Comparison of ENCODE assay signal across 26 mouse cellular contexts in genomic region chr7:71174871-71175270, GRCm38 (mm10).
DNase-seq lines count a peak whose midpoint lies in the region; ATAC-seq and TF ChIP-seq lines count a peak whose summit lies in the region.
"Had no signal": no experiment of that assay in that cellular context is flagged by ENCODE, and none has a peak within 500 bp of the region (broad histone marks: within the 10 kb centered on the region; RNA-seq: fewer than 3 reads in every experiment).

No protein-coding gene starts in this region.

- H3K36me3 ChIP-seq in liver, adult 2 months (ENCODE audit: control insufficient read depth, insufficient read depth, low read length) = no peaks in the 10 kb centered on the region
- H3K36me3 ChIP-seq in liver, embryonic 12.5 days = no peaks in the 10 kb centered on the region
- no peaks in the 10 kb centered on the region for H3K36me3 ChIP-seq in intestine, postnatal 0 days (ENCODE audit: control insufficient read depth, insufficient read depth)
- H3K36me3 ChIP-seq: embryonic facial prominence, embryonic 13.5 days; embryonic facial prominence, embryonic 15.5 days; forebrain, embryonic 10.5 days; forebrain, embryonic 12.5 days; G1E had no signal

- no peaks in the 10 kb centered on the region for H3K4me1 ChIP-seq in liver, adult 2 months (ENCODE audit: control insufficient read depth, insufficient read depth, low read length)
- no peaks in the 10 kb centered on the region for H3K4me1 ChIP-seq in liver, embryonic 12.5 days
- no peaks in the 10 kb centered on the region for H3K4me1 ChIP-seq in intestine, postnatal 0 days (replicated peaks; ENCODE audit: control insufficient read depth, insufficient read depth, low read length)
- H3K4me1 ChIP-seq: embryonic facial prominence, embryonic 13.5 days; embryonic facial prominence, embryonic 15.5 days; forebrain, embryonic 10.5 days; forebrain, embryonic 12.5 days had no signal

- TF ChIP-seq POLR2A in liver, adult 2 months (IDR thresholded peaks at IDR 0.05; ENCODE audit: extremely low read depth, insufficient read depth, low read length) = no peak

- ATAC-seq in liver, embryonic 12.5 days = no peak
- ATAC-seq in intestine, postnatal 0 days = peak; percentile 82
- ATAC-seq: activated CD4-positive, CD25-positive, alpha-beta regulatory T cell, adult 4 months; CD4-positive, CD25-positive, alpha-beta regulatory T cell, adult 4 months; forebrain, embryonic 14.5 days; forebrain, embryonic 16.5 days; Patski had no signal

- TF ChIP-seq CTCF in liver, adult 2 months (IDR thresholded peaks at IDR 0.05; ENCODE audit: low read depth, low read length) = no peak
- TF ChIP-seq CTCF in intestine, postnatal 0 days (IDR thresholded peaks at IDR 0.05; ENCODE audit: low read depth) = no peak

- H3K9ac ChIP-seq in liver, adult 2 months (ENCODE audit: low read depth, low read length) = no peak overlapping the region
- H3K9ac ChIP-seq in liver, embryonic 12.5 days = no peak overlapping the region
- H3K9ac ChIP-seq in intestine, postnatal 0 days (ENCODE audit: low read depth, low read length) = no peak overlapping the region
- H3K9ac ChIP-seq: embryonic facial prominence, embryonic 13.5 days; embryonic facial prominence, embryonic 15.5 days; forebrain, embryonic 12.5 days had no signal

- H3K9me3 ChIP-seq in liver, embryonic 12.5 days (replicated peaks) = no peaks in the 10 kb centered on the region
- H3K9me3 ChIP-seq in intestine, postnatal 0 days (ENCODE audit: control insufficient read depth) = no peaks in the 10 kb centered on the region
- H3K9me3 ChIP-seq: embryonic facial prominence, embryonic 13.5 days; embryonic facial prominence, embryonic 15.5 days; forebrain, embryonic 10.5 days; forebrain, embryonic 12.5 days had no signal

- 50% methylated on average over 4 of the region's 4 CpGs for WGBS in liver, adult 2 months
- 51% methylated on average over 4 of the region's 4 CpGs for WGBS in liver, embryonic 12.5 days (ENCODE audit: insufficient replicate concordance)
- 42% methylated on average over 4 of the region's 4 CpGs for WGBS in intestine, postnatal 0 days

- no peaks in the 10 kb centered on the region for H3K79me2 ChIP-seq in liver, adult 2 months (ENCODE audit: control insufficient read depth, insufficient read depth, low read length)

- peak; percentile 16 for DNase-seq in adrenal gland, adult 2 months
- no peak for DNase-seq in adrenal gland, postnatal 25 days
- DNase-seq in liver, adult 2 months (ENCODE audit: extremely low read depth, low read depth, low spot score) = peak; percentile 50
- DNase-seq in cerebellum, adult 11-12 months = no peak
- DNase-seq: adrenal gland, postnatal 14 days; B cell, adult 2 months; cerebellum, adult 18-20 months; cerebellum, adult 8-10 months; cerebellum, adult 9-11 months; cerebellum, postnatal 14 days; cerebellum, postnatal 36 days; embryo, embryonic 11 days had no signal

- no peaks in the 10 kb centered on the region for H3K27me3 ChIP-seq in liver, adult 2 months (ENCODE audit: control insufficient read depth, insufficient read depth, low read length)
- H3K27me3 ChIP-seq in liver, embryonic 12.5 days (replicated peaks) = no peaks in the 10 kb centered on the region
- no peaks in the 10 kb centered on the region for H3K27me3 ChIP-seq in intestine, postnatal 0 days (replicated peaks; ENCODE audit: control insufficient read depth, insufficient read depth, low read length)
- H3K27me3 ChIP-seq: CH12.LX; embryonic facial prominence, embryonic 13.5 days; embryonic facial prominence, embryonic 15.5 days; forebrain, embryonic 12.5 days had no signal

- H3K27ac ChIP-seq in liver, adult 2 months (replicated peaks; ENCODE audit: insufficient read depth, low read depth, low read length) = no peak overlapping the region
- no peak overlapping the region for H3K27ac ChIP-seq in liver, embryonic 12.5 days
- no peak overlapping the region for H3K27ac ChIP-seq in intestine, postnatal 0 days (ENCODE audit: low read depth, low read length)
- H3K27ac ChIP-seq: embryonic facial prominence, embryonic 13.5 days; embryonic facial prominence, embryonic 15.5 days; forebrain, embryonic 10.5 days; forebrain, embryonic 12.5 days had no signal

- no peak overlapping the region for H3K4me2 ChIP-seq in liver, embryonic 12.5 days
- H3K4me2 ChIP-seq in intestine, postnatal 0 days (replicated peaks; ENCODE audit: low read depth) = no peak overlapping the region
- H3K4me2 ChIP-seq: embryonic facial prominence, embryonic 13.5 days; embryonic facial prominence, embryonic 15.5 days; forebrain, embryonic 12.5 days had no signal

- no peak overlapping the region for H3K4me3 ChIP-seq in liver, adult 2 months (ENCODE audit: insufficient read depth, low read depth, low read length)
- no peak overlapping the region for H3K4me3 ChIP-seq in liver, embryonic 12.5 days
- no peak overlapping the region for H3K4me3 ChIP-seq in intestine, postnatal 0 days (ENCODE audit: low read depth, low read length)
- H3K4me3 ChIP-seq: embryonic facial prominence, embryonic 13.5 days; embryonic facial prominence, embryonic 15.5 days; erythroblast, embryonic 14.5 days; forebrain, embryonic 10.5 days; forebrain, embryonic 12.5 days had no signal

Comparison
In these comparisons a context has a peak if more than half of its experiments do, and no peak if none do; other contexts are left out.
1. DNase-seq: peak in adrenal gland, adult 2 months (single experiment) and liver, adult 2 months (single experiment); none in adrenal gland, postnatal 25 days (single experiment) and cerebellum, adult 11-12 months (single experiment).